Mouse (Mus musculus): ENCODE results near the gene Galnt17. TPM values are rescaled to one million over a fixed set of nuclear protein-coding genes. Genes with fewer than 3 reads are reported as not detected.

Gene Galnt17
- polyA plus RNA-seq, 1 experiment from 2014 or later: 0.29 TPM

DNA sequence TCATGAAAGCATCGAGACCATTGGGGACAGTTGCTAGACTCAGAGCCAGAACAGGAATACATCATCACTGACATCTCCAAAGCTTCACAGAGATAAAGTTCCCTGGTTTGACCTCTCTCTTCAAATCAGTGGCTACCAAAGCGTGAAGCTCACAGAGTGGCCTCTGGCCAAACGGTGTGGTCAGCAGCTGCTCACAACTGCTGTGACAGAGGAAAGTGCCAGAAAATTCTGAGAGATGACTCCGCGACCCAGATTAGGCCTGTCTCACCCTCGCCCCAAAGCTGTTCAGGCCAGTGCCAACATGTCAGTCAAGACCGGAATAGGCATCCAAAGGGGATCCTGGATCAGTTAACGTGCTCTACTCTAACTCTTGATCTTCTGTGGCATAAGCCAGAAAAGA, 74.5 kb downstream of the Galnt17 start:
- Histone ChIP-seq H3K27ac (ENCODE audit: low read depth, low read length) (no peak overlapping the region), H3K36me3 (ENCODE audit: control insufficient read depth, insufficient read depth) (no peaks in the 10 kb centered on the region), H3K4me1 (replicated peaks; ENCODE audit: control insufficient read depth, insufficient read depth, low read length) (no peaks in the 10 kb centered on the region), H3K4me2 (replicated peaks; ENCODE audit: low read depth) (no peak overlapping the region), H3K9me3 (ENCODE audit: control insufficient read depth) (no peaks in the 10 kb centered on the region), H3K9ac (ENCODE audit: low read depth, low read length) (no peak overlapping the region), H3K27me3 (replicated peaks; ENCODE audit: control insufficient read depth, insufficient read depth, low read length) (no peaks in the 10 kb centered on the region), H3K4me3 (ENCODE audit: low read depth, low read length) (no peak overlapping the region)
- WGBS: 82% methylated on average over 8 of the region's 8 CpGs
- ATAC-seq: no peak
- no peak for TF ChIP-seq CTCF (IDR thresholded peaks at IDR 0.05; ENCODE audit: low read depth)

DNA sequence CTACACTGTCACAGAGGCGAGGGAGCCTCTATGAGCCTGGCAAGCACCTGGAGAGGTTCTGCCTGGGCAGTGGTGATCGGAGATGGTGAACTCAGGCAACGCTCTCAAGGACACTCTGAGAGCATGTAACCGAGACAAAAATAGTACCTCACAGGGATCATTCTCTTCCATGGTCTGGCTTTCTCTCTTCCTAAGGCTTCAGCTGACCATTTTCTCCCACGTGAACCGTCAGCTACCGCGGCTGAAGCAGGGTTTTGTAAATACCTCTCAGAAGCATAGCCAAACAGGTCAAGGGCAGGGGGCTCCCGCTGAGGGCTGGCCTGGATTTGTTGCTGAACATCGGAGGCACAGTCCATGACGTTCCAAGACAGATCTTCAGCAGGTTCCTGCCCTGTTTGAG, 77.2 kb downstream of the Galnt17 start:
- ATAC-seq: no peak
- Histone ChIP-seq H3K4me3 (ENCODE audit: low read depth, low read length) (no peak overlapping the region), H3K27me3 (replicated peaks; ENCODE audit: control insufficient read depth, insufficient read depth, low read length) (no peaks in the 10 kb centered on the region), H3K36me3 (ENCODE audit: control insufficient read depth, insufficient read depth) (no peaks in the 10 kb centered on the region), H3K9ac (ENCODE audit: low read depth, low read length) (no peak overlapping the region), H3K9me3 (ENCODE audit: control insufficient read depth) (no peaks in the 10 kb centered on the region), H3K27ac (ENCODE audit: low read depth, low read length) (no peak overlapping the region), H3K4me2 (replicated peaks; ENCODE audit: low read depth) (no peak overlapping the region), H3K4me1 (replicated peaks; ENCODE audit: control insufficient read depth, insufficient read depth, low read length) (no peaks in the 10 kb centered on the region)
- 64% methylated on average over 11 of the region's 11 CpGs for WGBS
- no peak for TF ChIP-seq CTCF (IDR thresholded peaks at IDR 0.05; ENCODE audit: low read depth)

DNA sequence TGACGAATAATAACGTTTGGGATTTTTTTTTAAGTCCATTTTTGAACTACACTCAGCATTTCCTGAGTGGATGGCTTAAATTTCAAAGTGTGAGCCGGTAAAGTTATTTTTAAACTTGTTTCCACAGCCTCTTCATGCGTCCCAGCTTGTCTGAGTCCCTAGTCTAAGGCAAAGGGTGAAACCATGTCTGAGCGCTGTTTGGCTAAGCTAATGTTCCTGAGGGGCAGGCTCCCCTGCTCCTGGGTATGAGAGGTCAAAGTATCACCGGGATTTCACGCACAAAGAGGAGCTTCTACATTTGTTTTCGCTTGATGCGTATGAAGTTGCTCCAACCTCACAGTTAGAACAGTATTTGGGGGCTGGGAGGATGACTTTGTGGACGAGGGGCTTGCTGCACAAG, 78.6 kb downstream of the Galnt17 start:
- TF ChIP-seq CTCF (IDR thresholded peaks at IDR 0.05; ENCODE audit: low read depth): no peak
- no peaks in the 10 kb centered on the region for H3K9me3 ChIP-seq (ENCODE audit: control insufficient read depth)
- no peak overlapping the region for H3K4me2 ChIP-seq (replicated peaks; ENCODE audit: low read depth)
- H3K27me3 ChIP-seq (replicated peaks; ENCODE audit: control insufficient read depth, insufficient read depth, low read length): no peaks in the 10 kb centered on the region
- no peak overlapping the region for H3K27ac ChIP-seq (ENCODE audit: low read depth, low read length)
- no peak overlapping the region for H3K4me3 ChIP-seq (ENCODE audit: low read depth, low read length)
- ATAC-seq: no peak
- no peaks in the 10 kb centered on the region for H3K4me1 ChIP-seq (replicated peaks; ENCODE audit: control insufficient read depth, insufficient read depth, low read length)
- H3K9ac ChIP-seq (ENCODE audit: low read depth, low read length): no peak overlapping the region
- no peaks in the 10 kb centered on the region for H3K36me3 ChIP-seq (ENCODE audit: control insufficient read depth, insufficient read depth)
- 75% methylated on average over 10 of the region's 10 CpGs for WGBS

DNA sequence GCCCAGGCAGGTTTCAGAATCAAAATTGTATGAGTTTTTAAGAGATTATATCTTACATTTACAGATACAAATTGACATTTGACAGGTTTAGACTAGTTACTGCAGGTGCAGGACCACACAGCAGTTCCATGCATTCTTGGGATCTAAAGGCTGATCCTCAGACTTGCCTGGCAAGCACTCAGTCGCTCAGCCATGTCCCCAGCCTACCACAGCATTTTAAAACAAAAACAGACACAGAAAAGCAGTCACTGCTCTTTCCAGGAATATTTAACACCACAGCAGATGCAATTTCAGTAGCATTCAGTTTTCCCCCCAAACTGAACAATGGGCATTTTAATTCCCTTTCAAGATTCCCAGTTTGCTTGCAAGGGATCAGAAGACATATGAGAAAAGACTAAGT, 84.9 kb downstream of the Galnt17 start:
- Histone ChIP-seq H3K27me3 (replicated peaks; ENCODE audit: control insufficient read depth, insufficient read depth, low read length) (no peaks in the 10 kb centered on the region), H3K4me1 (replicated peaks; ENCODE audit: control insufficient read depth, insufficient read depth, low read length) (no peaks in the 10 kb centered on the region), H3K9me3 (ENCODE audit: control insufficient read depth) (no peaks in the 10 kb centered on the region), H3K9ac (ENCODE audit: low read depth, low read length) (no peak overlapping the region), H3K27ac (ENCODE audit: low read depth, low read length) (no peak overlapping the region), H3K36me3 (ENCODE audit: control insufficient read depth, insufficient read depth) (no peaks in the 10 kb centered on the region), H3K4me2 (replicated peaks; ENCODE audit: low read depth) (no peak overlapping the region), H3K4me3 (ENCODE audit: low read depth, low read length) (no peak overlapping the region)
- TF ChIP-seq CTCF (IDR thresholded peaks at IDR 0.05; ENCODE audit: low read depth): no peak
- WGBS: 81% methylated on average over 1 of the region's 1 CpGs
- no peak for ATAC-seq

DNA sequence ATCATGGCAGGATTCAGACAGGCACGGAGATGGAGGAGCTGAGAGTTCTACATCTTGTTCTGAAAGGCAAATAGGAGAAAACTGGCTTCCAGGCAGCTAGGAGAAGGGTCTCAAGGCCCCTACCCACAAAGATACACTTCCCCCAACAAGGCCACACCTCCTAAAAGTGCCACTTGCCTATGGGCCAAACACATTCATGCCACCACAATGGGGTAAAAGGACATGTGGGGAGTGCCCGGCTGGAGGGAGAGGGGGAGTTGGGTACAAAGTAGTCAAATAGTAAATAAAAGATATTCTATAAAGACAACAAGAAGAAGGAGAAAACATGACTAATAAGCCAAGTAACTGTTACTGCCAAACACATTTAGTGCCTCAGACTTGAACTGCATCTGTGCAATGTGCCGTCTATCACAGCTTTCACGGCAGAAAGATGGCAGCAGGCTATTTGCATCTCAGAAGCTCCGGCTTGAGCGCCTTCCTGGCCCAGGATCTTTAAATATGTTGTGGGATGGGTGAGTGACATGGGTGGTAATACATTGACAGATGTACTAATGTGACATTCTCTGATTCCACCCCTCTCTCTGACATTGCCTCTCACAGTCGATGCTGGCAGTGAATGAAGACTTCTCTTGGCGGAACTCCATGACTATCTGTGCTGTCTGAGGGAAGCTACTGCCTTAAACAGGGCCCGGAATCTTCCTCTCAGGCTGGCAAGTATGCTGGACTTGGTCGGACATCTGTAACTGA, 85.6 kb downstream of the Galnt17 start:
- WGBS: 90% methylated on average over 10 of the region's 10 CpGs
- TF ChIP-seq CTCF (IDR thresholded peaks at IDR 0.05; ENCODE audit: low read depth): no peak
- Histone ChIP-seq H3K27ac (ENCODE audit: low read depth, low read length) (no peak overlapping the region), H3K4me3 (ENCODE audit: low read depth, low read length) (no peak overlapping the region), H3K9me3 (ENCODE audit: control insufficient read depth) (no peaks in the 10 kb centered on the region), H3K36me3 (ENCODE audit: control insufficient read depth, insufficient read depth) (no peaks in the 10 kb centered on the region), H3K4me2 (replicated peaks; ENCODE audit: low read depth) (no peak overlapping the region), H3K9ac (ENCODE audit: low read depth, low read length) (no peak overlapping the region), H3K27me3 (replicated peaks; ENCODE audit: control insufficient read depth, insufficient read depth, low read length) (no peaks in the 10 kb centered on the region), H3K4me1 (replicated peaks; ENCODE audit: control insufficient read depth, insufficient read depth, low read length) (no peaks in the 10 kb centered on the region)
- no peak for ATAC-seq

DNA sequence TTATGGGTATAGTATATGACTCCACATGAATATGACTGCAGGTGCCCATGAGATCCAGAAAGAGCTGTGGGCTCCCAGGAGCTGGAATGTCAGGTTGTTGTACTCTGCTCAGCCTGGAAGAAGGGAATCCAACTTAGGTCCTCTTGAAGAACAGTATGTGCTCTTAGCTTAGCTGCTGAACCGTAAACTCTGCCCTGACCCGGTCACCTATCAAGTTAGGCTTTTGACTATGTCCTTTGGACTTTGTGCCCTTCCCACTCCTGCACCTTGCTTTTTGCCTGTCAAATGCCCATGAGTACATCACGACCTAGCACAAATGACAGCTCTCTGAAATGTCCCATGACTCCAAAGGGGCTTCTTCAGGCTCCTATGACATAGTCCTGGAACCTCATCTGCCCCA, 90.1 kb downstream of the Galnt17 start:
- no peak for TF ChIP-seq CTCF (IDR thresholded peaks at IDR 0.05; ENCODE audit: low read depth)
- WGBS: 81% methylated on average over 3 of the region's 3 CpGs
- ATAC-seq: no peak

More for the DNA sequence above, 90.1 kb downstream of the Galnt17 start:
- Histone ChIP-seq H3K27ac (ENCODE audit: low read depth, low read length) (no peak overlapping the region), H3K36me3 (ENCODE audit: control insufficient read depth, insufficient read depth) (no peaks in the 10 kb centered on the region), H3K27me3 (replicated peaks; ENCODE audit: control insufficient read depth, insufficient read depth, low read length) (no peaks in the 10 kb centered on the region), H3K4me1 (replicated peaks; ENCODE audit: control insufficient read depth, insufficient read depth, low read length) (no peaks in the 10 kb centered on the region), H3K9ac (ENCODE audit: low read depth, low read length) (no peak overlapping the region), H3K9me3 (ENCODE audit: control insufficient read depth) (no peaks in the 10 kb centered on the region), H3K4me3 (ENCODE audit: low read depth, low read length) (no peak overlapping the region), H3K4me2 (replicated peaks; ENCODE audit: low read depth) (no peak overlapping the region)

Data from intestine, postnatal 0 days (tissue).